Mouse (Mus musculus) layer of hippocampus, postnatal 36 days (tissue): ENCODE data around the gene Olfr342. TPM values are rescaled to one million over a fixed set of nuclear protein-coding genes. Genes with fewer than 3 reads are reported as not detected.

Source experiments
- DNase-seq, 2 experiments: peaks; one replicate each; pipeline ENCODE4 v3.0.0; 2022
- total RNA-seq, 2 experiments: library from RNA; stranded (reverse); gene quantifications; 2 replicates each; pipeline ENCODE4 v1.2.3; 2021

The Olfr342 gene
- not detected for total RNA-seq

DNA sequence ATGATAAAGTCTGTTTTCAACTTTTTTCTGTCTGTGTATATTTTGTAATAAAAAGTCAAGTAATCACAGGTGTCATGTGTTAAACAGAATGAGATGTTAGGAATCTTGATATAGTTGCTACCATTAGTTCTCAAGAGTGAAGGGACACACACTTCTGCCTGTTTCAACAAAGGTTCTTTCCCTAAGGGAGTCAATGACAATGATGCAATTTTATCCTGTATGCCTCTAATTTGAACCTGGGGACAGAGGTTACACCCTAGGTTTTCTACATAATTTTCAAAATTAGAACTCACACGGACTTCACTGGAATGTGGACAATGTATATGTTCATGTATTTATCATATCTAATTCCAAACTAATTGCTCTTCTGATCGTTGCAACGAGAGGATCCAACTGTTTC lies at the start of gene Olfr342:
TSS of gene Olfr342 (plus strand) at position 301 of the 400 bp plus-strand sequence.
- DNase-seq: no peak

DNA sequence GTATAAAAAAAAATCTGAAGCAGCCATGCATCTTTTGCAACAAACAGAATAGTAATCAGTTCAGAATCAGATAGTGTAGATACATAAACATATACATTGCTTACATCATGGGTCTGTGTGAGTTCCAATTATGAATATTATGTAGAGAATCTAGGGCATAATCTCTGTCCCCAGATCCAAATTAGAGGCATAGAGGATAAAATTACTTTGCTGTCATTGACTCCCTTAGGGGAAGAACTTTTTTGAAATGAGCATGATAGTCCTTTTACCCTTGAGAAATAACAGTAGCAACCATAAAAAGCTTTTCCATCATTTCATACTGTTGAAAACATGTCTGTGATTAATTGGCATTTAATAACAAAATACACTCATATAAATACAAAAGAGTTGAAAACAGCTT lies 42.4 kb upstream of the Olfr342 start, which contains the start of gene Olfr341:
TSS of gene Olfr341 (minus strand) at position 101 of the 400 bp plus-strand sequence.
- no peak for DNase-seq

DNA sequence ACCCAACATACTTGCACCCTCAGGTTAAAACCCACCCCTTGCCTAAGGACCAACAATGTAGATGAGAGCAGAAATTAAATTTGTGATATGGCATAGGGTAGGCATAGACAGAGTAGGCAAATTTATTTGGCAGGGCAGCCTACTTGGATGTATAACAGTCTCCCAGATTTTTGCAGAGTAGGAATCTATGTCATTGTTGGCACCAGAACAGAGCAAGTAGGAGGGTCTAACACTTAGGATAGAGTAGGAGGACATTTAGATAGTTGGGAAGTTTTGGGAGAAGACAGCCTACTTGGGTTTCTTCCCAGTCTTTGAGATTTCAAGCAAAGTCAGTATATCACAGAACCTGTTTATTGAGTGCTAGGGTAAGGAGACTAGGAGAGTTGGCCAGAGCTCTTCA lies 40.4 kb downstream of the Olfr342 start:
- DNase-seq: no peak

DNA sequence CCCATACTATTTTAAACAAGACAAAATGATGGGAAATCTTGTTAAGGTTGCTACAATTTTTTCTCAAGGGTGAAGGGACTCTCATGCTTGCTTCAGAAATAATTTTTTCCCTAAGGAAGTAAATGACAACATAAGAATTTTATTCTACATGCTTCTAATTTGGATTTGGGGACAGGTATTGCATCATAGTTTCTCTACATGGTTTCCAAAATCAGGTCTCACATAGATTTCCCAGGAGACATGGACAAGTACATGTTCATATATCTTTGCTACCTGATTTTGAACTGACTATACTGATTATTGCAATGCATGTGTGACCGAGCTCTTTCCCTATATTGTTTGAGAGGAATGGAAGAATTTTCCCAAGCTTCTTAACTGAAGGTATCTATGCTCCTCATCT lies 41.6 kb downstream of the Olfr342 start, which contains the start of gene Olfr344:
TSS of gene Olfr344 (plus strand) at position 301 of the 400 bp plus-strand sequence.
- DNase-seq: no peak

DNA sequence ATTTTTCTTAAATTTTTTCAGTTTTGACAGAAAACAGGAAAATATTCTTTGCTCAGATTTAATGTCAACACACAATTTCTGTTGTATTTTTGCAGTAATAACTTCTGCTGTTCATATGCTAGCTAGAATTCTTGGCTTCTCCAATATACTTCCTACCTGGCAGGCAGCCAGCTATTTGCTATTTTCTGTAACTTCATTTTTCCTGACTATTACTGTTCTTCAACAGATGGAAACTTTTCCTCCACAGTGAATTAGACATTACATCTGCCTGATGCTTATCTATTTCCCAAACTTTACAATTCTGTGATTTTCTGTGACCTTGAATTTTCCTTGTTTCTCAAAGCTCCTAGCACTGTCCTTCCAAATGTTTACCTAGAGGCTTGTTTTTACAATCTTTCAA lies 42.2 kb downstream of the Olfr342 start:
- DNase-seq: no peak

DNA sequence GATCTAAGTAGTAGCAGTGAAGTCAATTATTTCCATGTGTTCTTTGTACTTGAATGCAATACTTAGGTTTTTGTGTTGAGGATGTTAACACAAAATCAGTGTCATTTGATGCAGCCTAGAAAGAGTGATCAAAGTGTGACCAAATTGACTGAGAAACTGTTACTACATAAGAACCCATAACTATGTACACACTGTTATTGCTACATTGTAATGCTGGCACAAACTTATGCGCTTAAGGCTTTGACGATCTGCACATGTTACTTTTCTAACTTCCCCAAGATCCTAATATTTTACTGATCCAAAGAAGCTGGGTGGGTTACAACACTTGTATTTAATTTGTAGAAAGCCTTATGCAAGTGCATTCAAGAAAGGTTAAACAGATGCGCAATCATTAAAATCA lies 43.0 kb downstream of the Olfr342 start:
- no peak for DNase-seq

Other genes starting within 250 kb of the Olfr342 start
- under 1 TPM in 1 of 2 experiments, not detected in 1; 0.08 TPM for gene Olfr338, start 151.5 kb upstream of the Olfr342 start, total RNA-seq
- not detected for gene Olfr339, start 106.1 kb upstream of the Olfr342 start, total RNA-seq
- gene Olfr340, start 72.4 kb upstream of the Olfr342 start, total RNA-seq: not detected
- not detected for gene Olfr341, start 42.5 kb upstream of the Olfr342 start, total RNA-seq
- under 1 TPM in 1 of 2 experiments, not detected in 1; 0.07 TPM for gene Olfr344, start 41.7 kb downstream of the Olfr342 start, total RNA-seq
- not detected for gene Olfr345, start 115.0 kb downstream of the Olfr342 start, total RNA-seq
- not detected for gene Olfr346, start 160.8 kb downstream of the Olfr342 start, total RNA-seq
- gene Olfr347, start 206.9 kb downstream of the Olfr342 start, total RNA-seq: not detected